ENCODE assay signal across 24 mouse cellular contexts in the genomic region with DNA sequence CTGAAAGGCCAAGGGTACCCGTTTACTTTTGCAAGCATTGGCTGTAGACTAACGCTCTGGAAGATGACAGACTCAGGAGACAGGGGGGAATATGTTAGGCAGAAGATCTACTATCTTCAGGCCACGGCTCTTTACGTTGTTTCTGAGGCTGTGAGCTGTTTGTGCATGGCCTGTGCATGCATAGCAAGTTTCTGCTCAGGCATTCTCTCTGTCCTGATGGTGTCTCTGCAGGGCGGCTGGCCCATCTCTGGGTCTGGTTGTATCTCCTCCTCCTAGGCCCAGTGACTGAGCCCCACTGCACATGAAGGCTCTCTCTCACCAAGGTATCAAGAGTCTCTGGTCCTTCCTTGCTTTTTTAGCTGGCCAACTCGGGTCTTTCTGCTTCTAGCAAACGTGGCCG.
A peak's percentile ranks its signal among the peaks of the same experiment; 100 is the strongest.
DNase-seq lines count a peak whose midpoint lies in the region; ATAC-seq and TF ChIP-seq lines count a peak whose summit lies in the region.
"Had no signal": no experiment of that assay in that cellular context is flagged by ENCODE, and none has a peak within 500 bp of the region (broad histone marks: within the 10 kb centered on the region; RNA-seq: fewer than 3 reads in every experiment).

No protein-coding gene starts in this region.

- no peak for ATAC-seq in lung, postnatal 0 days
- ATAC-seq in granulocyte monocyte progenitor cell, adult 5-6 weeks (replicated peaks; ENCODE audit: poor library complexity, severe bottlenecking), result no peak
- ATAC-seq: intestine, embryonic 15.5 days had no signal

- no peak overlapping the region for H3K4me3 ChIP-seq in lung, postnatal 0 days (ENCODE audit: low read depth, low read length)
- H3K4me3 ChIP-seq: embryonic facial prominence, embryonic 12.5 days; intestine, embryonic 15.5 days; midbrain, embryonic 10.5 days; neural tube, embryonic 13.5 days had no signal

- H3K36me3 ChIP-seq in lung, postnatal 0 days (ENCODE audit: insufficient read depth, low read length), result peaks cover 21% of the 10 kb centered on the region; the same call in 1 of the 2 replicates
- H3K36me3 ChIP-seq: embryonic facial prominence, embryonic 12.5 days; midbrain, embryonic 10.5 days; neural tube, embryonic 13.5 days had no signal

- H3K27me3 ChIP-seq in lung, postnatal 0 days (replicated peaks; ENCODE audit: insufficient read depth, low read length), result no peaks in the 10 kb centered on the region
- H3K27me3 ChIP-seq: CH12.LX; embryonic facial prominence, embryonic 12.5 days; intestine, embryonic 15.5 days; neural tube, embryonic 13.5 days had no signal

- no peak overlapping the region for H3K9ac ChIP-seq in lung, postnatal 0 days (replicated peaks; ENCODE audit: low read depth)
- H3K9ac ChIP-seq: embryonic facial prominence, embryonic 12.5 days; hindbrain, embryonic 14.5 days; intestine, embryonic 15.5 days; neural tube, embryonic 13.5 days had no signal

- H3K9me3 ChIP-seq in lung, postnatal 0 days (ENCODE audit: low read length), result no peaks in the 10 kb centered on the region
- H3K9me3 ChIP-seq: embryonic facial prominence, embryonic 12.5 days; intestine, embryonic 15.5 days; midbrain, embryonic 10.5 days; neural tube, embryonic 13.5 days had no signal

- no peak for TF ChIP-seq CTCF in lung, postnatal 0 days (IDR thresholded peaks at IDR 0.05)

- intact Hi-C loops in gastrocnemius, postnatal 14 days (cut with DNase I; ENCODE audit: low total_unique reads), result no loop called here
- intact Hi-C loops in gastrocnemius, postnatal 36 days (cut with DNase I), result no loop called here

- 88% methylated on average over 8 of the region's 8 CpGs for WGBS in lung, postnatal 0 days

- H3K27ac ChIP-seq in lung, postnatal 0 days (ENCODE audit: low read length), result 0 out of 2 replicates have a peak overlapping the region, but pooled peaks have one; percentile 77
- H3K27ac ChIP-seq: embryonic facial prominence, embryonic 12.5 days; hindbrain, embryonic 14.5 days; macrophage; neural tube, embryonic 13.5 days had no signal

- TF ChIP-seq EP300 in lung, postnatal 0 days (IDR thresholded peaks at IDR 0.05), result no peak

- no peaks in the 10 kb centered on the region for H3K4me1 ChIP-seq in lung, postnatal 0 days (ENCODE audit: insufficient read depth, low read depth, low read length)

- peak; percentile 2 for DNase-seq in gastrocnemius, postnatal 14 days
- DNase-seq in gastrocnemius, postnatal 36 days, result no peak
- no peak for DNase-seq in lung, postnatal 0 days (ENCODE audit: low spot score)
- no peak for DNase-seq in lung, adult 18-20 months
- peak; percentile 47 for DNase-seq in cerebellum, adult 11-12 months
- peak; percentile 59 to 67 for DNase-seq in cerebellum, postnatal 14 days
- no peak for DNase-seq in adrenal gland, adult (ENCODE audit: inconsistent age in 2 of 2, low spot score in 1 of 2)
- DNase-seq: adrenal gland, postnatal 25 days; gastrocnemius, postnatal 25 days; heart, postnatal 14 days; kidney, adult 9 months; lung, adult 2 months; spleen, adult 18-20 months; thymus, adult 18-20 months had no signal

- H3K4me2 ChIP-seq in lung, postnatal 0 days (replicated peaks; ENCODE audit: low read depth, low read length), result no peak overlapping the region
- H3K4me2 ChIP-seq: embryonic facial prominence, embryonic 12.5 days; heart, embryonic 11.5 days; hindbrain, embryonic 14.5 days; intestine, embryonic 15.5 days; liver, embryonic 11.5 days; neural tube, embryonic 13.5 days had no signal

Comparison
In these comparisons a context has a peak if more than half of its experiments do, and no peak if none do; other contexts are left out.
1. DNase-seq: peak in gastrocnemius, postnatal 14 days (single experiment), cerebellum, adult 11-12 months (single experiment) and cerebellum, postnatal 14 days (2 of 2); none in gastrocnemius, postnatal 36 days (0 of 2), lung, postnatal 0 days (single experiment), lung, adult 18-20 months (0 of 2) and adrenal gland, adult (0 of 2).